Mouse (Mus musculus) kidney, postnatal 14 days (tissue): ENCODE data around the gene Nek8.

Experiments
- DNase-seq: peaks from one replicate; pipeline ENCODE4 v3.0.0; 2022; ENCODE audit warnings: mixed read lengths

Nek8 gene

GRCm38 (mm10) chr11:78165761-78166109 is 10.7 kb downstream of the Nek8 start:
- DNase-seq: peak; percentile 88

DNA sequence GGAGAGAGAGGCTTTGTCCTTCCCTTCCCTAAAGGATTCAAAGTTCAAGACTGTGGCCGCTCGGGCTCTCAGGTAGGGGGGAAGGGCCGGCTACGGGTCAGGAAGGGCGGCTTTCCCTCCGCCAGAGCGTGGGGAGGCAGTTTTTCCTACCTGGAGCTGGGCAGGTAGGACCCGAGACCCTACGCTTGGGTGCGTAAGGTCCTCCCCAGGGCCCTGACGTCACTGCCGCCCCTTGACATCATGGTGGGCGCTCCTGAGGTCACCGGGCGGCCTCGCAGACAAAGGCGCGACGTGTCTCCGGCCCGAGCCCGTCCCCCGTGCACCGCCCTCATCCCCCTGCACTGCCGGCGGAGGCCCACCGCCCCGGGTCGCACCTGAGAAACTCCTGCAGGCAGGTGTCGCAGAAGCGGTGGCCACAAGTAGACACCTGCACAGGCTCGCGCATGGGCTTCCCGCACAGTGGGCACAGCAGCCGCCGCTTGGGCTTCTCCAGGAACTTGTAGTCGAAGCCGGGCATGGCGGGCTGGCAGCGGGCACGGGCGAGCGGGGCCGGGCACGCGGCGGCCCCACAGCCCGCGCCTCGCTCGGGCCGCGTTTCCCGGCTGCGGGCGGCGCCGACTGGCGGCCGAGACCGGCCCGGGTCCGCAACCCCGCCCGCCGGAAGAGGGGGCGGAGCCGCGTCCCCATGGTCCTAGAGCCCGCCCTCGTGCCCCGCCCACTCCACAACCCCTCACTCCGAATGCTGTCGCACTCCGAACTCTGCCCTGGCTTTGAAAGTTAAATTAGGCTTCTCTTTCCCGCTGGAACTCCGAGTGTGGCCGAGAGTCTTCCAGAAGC is 11.3 kb downstream of the Nek8 start, which contains the start of gene Traf4:
Gene Traf4, minus strand, starts transcription at position 666 of the 837 bp plus-strand sequence.
- peak; percentile 95 for DNase-seq

GRCm38 (mm10) chr11:78164604-78164923 is 11.9 kb downstream of the Nek8 start:
- peak; percentile 49 for DNase-seq

- peak; percentile 83 for DNase-seq
Observed at GRCm38 (mm10) chr11:78163681-78164603, 12.5 kb downstream of the Nek8 start.

- DNase-seq: no peak
Observed at GRCm38 (mm10) chr11:78163045-78163444, 13.4 kb downstream of the Nek8 start.

DNA sequence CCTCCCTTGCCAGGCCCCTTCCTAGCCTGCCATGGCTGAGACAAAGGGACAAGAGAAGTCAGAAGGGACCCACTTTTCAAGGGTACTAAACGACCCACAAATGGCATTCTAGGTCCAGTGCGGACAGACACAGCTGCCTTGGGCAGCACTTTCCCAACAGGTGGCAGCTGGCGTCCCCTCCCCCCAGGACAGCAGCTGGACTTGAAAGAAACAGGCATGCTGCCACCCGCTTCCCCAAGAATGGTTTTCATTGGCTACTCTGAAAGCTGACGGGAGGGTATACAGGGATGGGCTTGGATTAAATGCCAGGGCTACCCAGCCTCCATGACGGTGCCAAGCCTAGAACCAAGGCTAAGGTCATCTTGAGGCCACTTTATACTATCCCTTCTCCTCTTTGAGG is 14.0 kb downstream of the Nek8 start:
- DNase-seq: peak; percentile 50

DNA sequence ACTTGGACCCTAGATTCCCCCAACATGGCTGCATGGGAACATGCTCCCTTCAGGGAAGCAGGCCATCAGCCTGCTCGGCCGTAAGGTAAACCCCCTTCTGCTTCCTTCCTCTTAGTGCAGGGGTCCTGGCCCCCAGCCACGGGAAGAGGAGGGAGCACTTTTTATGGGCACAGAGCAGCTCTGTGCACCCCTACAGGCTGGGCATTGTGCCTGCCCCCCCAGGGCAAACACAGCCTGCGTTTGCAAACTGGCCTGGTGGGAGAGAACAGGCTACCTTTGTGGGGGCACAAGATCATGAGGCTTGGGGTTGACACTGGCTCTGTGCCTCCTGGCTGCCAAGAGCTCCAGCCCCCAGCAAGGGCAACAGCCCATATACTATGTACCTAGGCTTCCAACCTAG is 14.5 kb downstream of the Nek8 start:
- no peak for DNase-seq

- DNase-seq: no peak
Observed at GRCm38 (mm10) chr11:78161169-78161568, 15.3 kb downstream of the Nek8 start.

- DNase-seq: no peak
Observed at GRCm38 (mm10) chr11:78160675-78161074, 15.8 kb downstream of the Nek8 start.

GRCm38 (mm10) chr11:78160171-78160570 is 16.3 kb downstream of the Nek8 start:
- no peak for DNase-seq

DNA sequence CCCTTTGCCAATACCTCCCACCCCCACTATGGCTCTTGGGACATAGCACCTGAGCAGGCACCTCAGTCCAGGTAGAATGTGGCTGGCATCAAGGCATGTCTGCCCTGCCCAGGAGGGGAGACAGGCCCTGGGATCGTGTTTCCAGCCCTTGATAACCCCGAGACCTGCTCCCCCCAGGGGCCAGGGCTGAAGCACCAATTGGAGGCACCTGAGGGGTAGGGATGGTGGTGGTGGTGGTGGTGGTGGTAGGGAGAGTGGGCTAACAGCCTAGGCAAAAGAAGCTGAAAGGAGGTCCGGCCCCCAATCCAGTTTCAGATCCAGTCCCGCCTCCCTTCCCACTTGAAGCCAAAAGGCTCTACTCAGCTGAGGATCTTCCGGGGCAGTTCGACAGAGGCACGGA is 16.9 kb downstream of the Nek8 start:
- DNase-seq: no peak

- DNase-seq: peak; percentile 91
Observed at GRCm38 (mm10) chr11:78159096-78159495, 17.4 kb downstream of the Nek8 start.

GRCm38 (mm10) chr11:78156156-78156699 is 20.2 kb downstream of the Nek8 start:
- DNase-seq: no peak

GRCm38 (mm10) chr11:78155674-78156073 is 20.8 kb downstream of the Nek8 start:
- no peak for DNase-seq

- DNase-seq: no peak
Observed at GRCm38 (mm10) chr11:78153778-78154177, 22.7 kb downstream of the Nek8 start.

DNA sequence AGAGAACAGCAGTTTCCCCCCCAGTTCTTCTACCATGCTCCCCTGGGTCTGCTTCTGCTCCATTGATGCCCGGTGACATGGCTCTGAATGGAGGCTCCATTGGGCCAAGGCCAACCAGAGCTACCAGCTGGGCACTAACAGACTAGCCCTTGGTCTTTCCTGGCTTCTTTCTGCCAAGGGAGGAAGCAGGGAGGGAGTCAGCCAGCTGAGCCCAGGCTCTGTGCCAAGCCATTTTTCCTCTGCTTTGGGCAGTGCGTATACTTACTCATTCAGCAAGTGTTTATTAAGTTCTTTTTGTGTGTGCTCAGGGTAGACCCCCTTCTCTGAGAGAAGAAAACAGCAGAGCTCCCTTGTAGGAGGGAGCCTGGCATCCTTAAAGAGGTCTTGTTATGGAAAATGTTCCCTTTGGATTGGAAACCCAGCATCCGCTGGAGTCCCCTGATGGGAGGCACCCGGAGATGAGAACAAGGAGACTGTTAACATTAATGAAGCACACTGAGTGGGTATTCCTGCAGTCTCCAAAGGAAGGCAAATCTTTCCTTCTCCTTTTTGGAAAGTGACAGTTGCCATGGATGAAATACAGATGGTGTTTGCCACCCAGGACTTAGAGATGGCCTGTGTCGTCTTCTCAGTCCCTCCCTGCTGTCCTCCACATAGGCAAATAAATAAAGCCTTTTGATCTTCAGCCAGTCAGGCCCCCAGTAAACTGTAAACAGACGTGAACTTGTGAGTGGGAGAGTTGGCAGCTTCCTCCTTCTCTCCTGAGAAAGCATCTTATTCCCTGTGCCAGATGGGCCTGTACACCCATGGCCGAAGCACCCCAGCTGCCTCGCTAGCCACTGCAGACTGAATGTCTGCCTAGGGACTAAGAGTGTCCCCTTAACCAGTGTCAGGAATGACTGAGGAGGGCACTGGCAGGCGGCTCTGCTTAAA is 23.9 kb downstream of the Nek8 start:
- DNase-seq: peak; percentile 72

DNA sequence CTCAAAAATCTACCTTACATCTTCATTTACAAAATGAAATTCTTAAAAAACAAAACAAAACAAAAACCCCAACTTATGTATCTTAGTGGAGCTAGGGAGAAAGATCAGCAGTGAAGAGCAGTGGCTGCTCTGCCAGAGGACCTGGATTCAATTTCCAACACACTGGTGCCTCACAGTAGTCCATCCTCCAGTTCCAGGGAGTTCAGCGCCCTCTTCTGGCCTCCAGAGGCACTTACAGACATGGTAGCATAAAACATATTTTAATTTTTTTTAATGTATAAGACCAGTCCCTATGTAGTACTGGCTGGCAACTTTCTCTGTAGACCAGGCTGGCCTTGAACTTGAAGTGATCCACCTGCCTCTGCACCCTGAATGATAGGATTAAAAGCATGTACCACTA is 25.3 kb downstream of the Nek8 start:
- no peak for DNase-seq

DNA sequence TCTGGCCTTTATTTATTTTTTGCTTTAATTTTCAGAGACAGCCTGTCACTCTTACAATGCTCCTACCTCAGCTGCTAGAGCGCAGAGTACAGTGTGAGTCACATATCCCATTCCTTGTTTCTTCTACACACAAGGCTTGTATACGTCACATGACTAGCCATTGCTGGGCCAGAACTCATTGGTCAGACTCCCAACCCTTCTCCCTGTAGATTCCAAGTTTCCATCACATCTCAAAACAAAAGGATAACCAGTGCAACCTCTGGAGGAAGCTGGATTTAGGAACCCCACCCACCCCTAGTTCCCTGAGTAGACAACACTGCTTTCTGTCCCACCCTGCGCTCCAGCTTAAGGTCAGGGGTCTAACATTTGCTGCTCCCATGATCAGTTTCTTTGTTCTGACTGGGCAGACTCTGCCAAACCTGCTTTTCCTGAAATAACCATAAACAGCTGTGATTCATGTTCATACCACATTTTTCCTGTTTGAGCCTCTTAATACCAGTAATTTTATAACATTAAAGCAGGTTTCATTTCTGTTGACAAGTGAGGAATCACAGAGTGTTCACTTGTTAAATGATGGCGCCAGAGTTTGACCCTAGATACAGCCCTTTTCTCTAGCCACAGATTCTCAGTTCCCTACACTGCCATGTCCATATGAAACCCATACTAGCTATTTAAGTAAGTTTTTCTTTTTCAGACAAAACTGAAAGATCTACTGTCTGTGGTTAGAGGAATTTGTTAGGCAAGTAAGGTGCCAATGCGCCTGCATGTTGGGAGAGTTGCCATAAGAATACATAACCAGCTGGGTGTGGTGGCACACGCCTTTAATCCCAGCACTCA is 29.6 kb downstream of the Nek8 start:
- no peak for DNase-seq

DNA sequence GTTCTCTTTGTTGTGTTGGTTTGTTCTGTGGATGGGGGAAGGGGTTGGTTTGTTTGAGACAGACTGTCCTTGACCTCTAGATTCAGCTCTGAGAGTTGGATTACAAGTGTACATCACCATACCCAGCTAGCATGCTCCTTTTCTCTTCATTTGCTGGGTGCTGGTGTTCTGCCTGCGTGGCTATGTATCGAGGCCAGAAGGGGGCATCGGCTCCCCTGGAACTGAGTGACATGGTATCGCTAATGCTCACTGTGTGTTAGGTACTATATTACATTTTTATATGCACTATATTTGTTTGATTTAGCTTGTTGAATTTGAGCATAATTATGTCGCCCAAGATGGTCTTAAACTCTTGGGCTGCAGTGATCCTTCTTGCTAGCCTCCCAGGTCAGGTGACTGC is 30.3 kb downstream of the Nek8 start:
- no peak for DNase-seq

GRCm38 (mm10) chr11:78143520-78143919 is 33.0 kb downstream of the Nek8 start:
- no peak for DNase-seq

DNA sequence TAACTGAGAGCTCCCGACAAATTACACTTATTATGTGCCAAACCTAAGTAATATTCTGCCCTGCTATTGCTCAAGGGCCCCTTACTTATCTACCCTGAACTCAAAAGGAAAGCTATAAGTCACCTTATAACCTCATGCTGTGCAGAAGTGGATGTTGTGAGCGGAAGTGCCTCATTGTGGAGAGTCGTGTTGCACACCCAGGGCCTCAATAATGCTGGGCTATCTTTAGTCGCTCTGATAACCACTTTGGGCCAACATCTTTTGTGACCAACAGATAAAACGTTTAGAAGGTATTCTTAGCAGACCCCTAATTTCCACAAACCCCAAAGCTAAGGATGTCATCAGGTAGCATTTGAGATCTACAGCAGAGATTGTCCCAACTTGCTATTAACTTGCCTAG is 35.8 kb downstream of the Nek8 start:
- DNase-seq: no peak

DNA sequence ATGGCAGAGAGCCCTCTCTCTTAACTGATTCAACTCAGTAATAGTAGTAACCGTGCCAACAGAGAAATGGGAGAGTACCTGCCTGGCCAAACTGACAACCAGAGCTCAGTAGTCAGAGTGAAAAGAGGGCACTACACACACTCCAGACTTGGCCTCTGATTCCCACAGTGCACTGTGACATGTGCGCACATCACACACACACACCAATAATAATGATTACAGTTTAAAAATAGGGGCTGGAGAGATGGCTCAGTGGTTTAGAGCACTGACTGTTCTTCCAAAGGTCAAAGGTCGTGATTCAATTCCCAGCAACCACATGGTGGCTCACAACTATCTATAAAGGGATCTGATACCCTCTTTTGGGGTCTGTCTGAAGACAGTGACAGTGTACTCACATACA is 38.5 kb downstream of the Nek8 start:
- DNase-seq: no peak
